Mouse (Mus musculus): Measurements from ENCODE around the gene Rassf1.

The Rassf1 gene

GRCm38 (mm10) chr9:107551117-107551889 lies at the start of gene Rassf1:
Gene Rassf1 (plus strand): TSS chr9:107551555.
- peak; percentile 70 for DNase-seq

- DNase-seq: no peak
Observed at GRCm38 (mm10) chr9:107502131-107502846, 49.1 kb upstream of the Rassf1 start.

- peak; percentile 64 for DNase-seq
Observed at GRCm38 (mm10) chr9:107504662-107505537, 46.5 kb upstream of the Rassf1 start.

GRCm38 (mm10) chr9:107508266-107508665 lies 43.1 kb upstream of the Rassf1 start:
- DNase-seq: peak; percentile 37

- DNase-seq: no peak
Observed at GRCm38 (mm10) chr9:107510384-107511100, 40.8 kb upstream of the Rassf1 start.

GRCm38 (mm10) chr9:107511436-107511835 lies 39.9 kb upstream of the Rassf1 start:
- no peak for DNase-seq

- DNase-seq: no peak
Observed at GRCm38 (mm10) chr9:107512326-107512725, 39.0 kb upstream of the Rassf1 start.

- DNase-seq: peak; percentile 86
Observed at GRCm38 (mm10) chr9:107514303-107514955, 36.9 kb upstream of the Rassf1 start.

- DNase-seq: peak; percentile 58
Observed at GRCm38 (mm10) chr9:107520331-107520730, 31.0 kb upstream of the Rassf1 start.

GRCm38 (mm10) chr9:107521190-107521589 lies 30.2 kb upstream of the Rassf1 start:
- no peak for DNase-seq

- DNase-seq: peak; percentile 77
Observed at GRCm38 (mm10) chr9:107521711-107522399, 29.5 kb upstream of the Rassf1 start.

GRCm38 (mm10) chr9:107522400-107522711 lies 29.0 kb upstream of the Rassf1 start:
- DNase-seq: no peak

GRCm38 (mm10) chr9:107526198-107527026 lies 24.9 kb upstream of the Rassf1 start:
- peak; percentile 84 for DNase-seq

GRCm38 (mm10) chr9:107533791-107534407 lies 17.5 kb upstream of the Rassf1 start, which contains the start of gene Tmem115:
Gene Tmem115 (plus strand): TSS chr9:107533945.
- DNase-seq: peak; percentile 98

GRCm38 (mm10) chr9:107534408-107535202 lies 16.8 kb upstream of the Rassf1 start:
- no peak for DNase-seq

GRCm38 (mm10) chr9:107538231-107538630 lies 13.1 kb upstream of the Rassf1 start:
- DNase-seq: no peak

- DNase-seq: no peak
Observed at GRCm38 (mm10) chr9:107538711-107539110, 12.6 kb upstream of the Rassf1 start.

GRCm38 (mm10) chr9:107539940-107540339 lies 11.4 kb upstream of the Rassf1 start:
- no peak for DNase-seq

- no peak for DNase-seq
Observed at GRCm38 (mm10) chr9:107540420-107540819, 10.9 kb upstream of the Rassf1 start.

All from retina, postnatal 1 day (tissue).